Mouse (Mus musculus) myocyte (in vitro differentiated cells): Measurements from ENCODE around the gene Myh15. TPM values are rescaled to one million over a fixed set of nuclear protein-coding genes. Genes with fewer than 3 reads are reported as not detected.

Source experiments
- H3K27me3 ChIP-seq: one replicate; pipeline ENCODE4 v1.6.1; 2011; ENCODE audit not compliant: control insufficient read depth, insufficient read depth, insufficient read length
- H3K36me3 ChIP-seq: one replicate; pipeline ENCODE4 v1.6.1; 2011; ENCODE audit not compliant: control insufficient read depth, insufficient read depth
- H3K4me2 ChIP-seq: one replicate; pipeline ENCODE4 v1.6.1; 2011; ENCODE audit warnings: low read depth, control low read depth
- H3K4me3 ChIP-seq: one replicate; pipeline ENCODE4 v1.5.1; 2011; ENCODE audit warnings: mild to moderate bottlenecking, control low read depth, moderate library complexity
- H3K79me2 ChIP-seq: one replicate; pipeline ENCODE4 v1.6.1; 2011; ENCODE audit not compliant: control insufficient read depth, insufficient read depth
- H3ac ChIP-seq: one replicate; pipeline ENCODE4 v1.6.1; 2011; ENCODE audit not compliant: control insufficient read depth, insufficient read length
- CEBPB ChIP-seq: IDR thresholded peaks from 2 replicates; pipeline ENCODE4 v1.6.1; 2011; ENCODE audit warnings: mild to moderate bottlenecking, moderate library complexity; ENCODE audit not compliant: poor library complexity, insufficient read depth, severe bottlenecking
- E2F4 ChIP-seq: IDR thresholded peaks from one replicate; pipeline ENCODE4 v1.6.1; 2011; ENCODE audit warnings: mild to moderate bottlenecking, control low read depth, moderate library complexity; ENCODE audit not compliant: insufficient read depth
- MAX ChIP-seq: IDR thresholded peaks from one replicate; pipeline ENCODE4 v1.6.1; 2011; ENCODE audit warnings: low read depth, mild to moderate bottlenecking, control low read depth
- MYOD1 ChIP-seq, 3 experiments: IDR thresholded peaks; one replicate each; pipeline ENCODE4 v1.6.1; 2011; ENCODE audit warnings: control low read depth in 2 of 3, low read depth in 2 of 3, mild to moderate bottlenecking in 2 of 3, moderate library complexity in 1 of 3; ENCODE audit not compliant: insufficient read length in 2 of 3, control insufficient read depth in 1 of 3
- MYOG ChIP-seq, 3 experiments: IDR thresholded peaks; one replicate each; pipeline ENCODE4 v1.6.1; 2011; ENCODE audit warnings: control low read depth in 2 of 3, low read depth in 2 of 3, mild to moderate bottlenecking in 2 of 3; ENCODE audit not compliant: insufficient read length in 2 of 3, control insufficient read depth in 1 of 3, insufficient read depth in 1 of 3
- POLR2A ChIP-seq: IDR thresholded peaks from one replicate; pipeline ENCODE4 v1.6.1; 2011; ENCODE audit warnings: low read depth, mild to moderate bottlenecking, control low read depth, moderate library complexity; ENCODE audit not compliant: insufficient read length
- POLR2AphosphoS2 ChIP-seq: IDR thresholded peaks from one replicate; pipeline ENCODE4 v1.6.1; 2011; ENCODE audit warnings: low read depth, control low read depth; ENCODE audit not compliant: insufficient read length
- REST ChIP-seq: IDR thresholded peaks from one replicate; pipeline ENCODE4 v1.6.1; 2011; ENCODE audit warnings: mild to moderate bottlenecking, control low read depth, moderate library complexity; ENCODE audit not compliant: insufficient read depth, insufficient read length
- SRF ChIP-seq: IDR thresholded peaks from one replicate; pipeline ENCODE4 v1.6.1; 2011; ENCODE audit warnings: low read depth; ENCODE audit not compliant: control insufficient read depth, insufficient read length
- TCF12 ChIP-seq: IDR thresholded peaks from one replicate; pipeline ENCODE4 v1.6.1; 2011; ENCODE audit warnings: mild to moderate bottlenecking, control low read depth; ENCODE audit not compliant: poor library complexity, insufficient read depth, severe bottlenecking
- TCF3 ChIP-seq: IDR thresholded peaks from one replicate; pipeline ENCODE4 v1.6.1; 2011; ENCODE audit warnings: low read depth, control low read depth; ENCODE audit not compliant: insufficient read length
- USF1 ChIP-seq: IDR thresholded peaks from one replicate; pipeline ENCODE4 v1.6.1; 2011; ENCODE audit warnings: low read depth, mild to moderate bottlenecking, control low read depth, moderate library complexity
- polyA plus RNA-seq: library from polyadenylated mRNA; unstranded; fragments of >200 nt; fragmentation: generic; extraction: Trizol; gene quantifications from one replicate; pipeline ENCODE4 v1.2.1, GENCODE M21; 2012; ENCODE audit warnings: missing spikeins

Myh15 gene
- polyA plus RNA-seq, 1 experiment, result not detected

GRCm38 (mm10) chr16:49164349-49165137 lies 107.3 kb downstream of the Myh15 start:
- no peak overlapping the region for H3K4me2 ChIP-seq
- TF ChIP-seq MYOG (IDR thresholded peaks at IDR 0.05; ENCODE audit: control insufficient read depth in 1 of 3, insufficient read depth in 1 of 3, insufficient read length in 2 of 3, low read depth in 2 of 3) (no peak), SRF (no peak), POLR2A (no peak), TCF12 (no peak), E2F4 (no peak), MYOD1 (IDR thresholded peaks at IDR 0.05; ENCODE audit: control insufficient read depth in 1 of 3, insufficient read length in 2 of 3, low read depth in 2 of 3) (no peak), TCF3 (no peak), CEBPB (no peak), MAX (no peak), POLR2AphosphoS2 (no peak), REST (no peak)
- H3K79me2 ChIP-seq, result no peaks in the 10 kb centered on the region
- H3K36me3 ChIP-seq, result no peaks in the 10 kb centered on the region
- no peak overlapping the region for H3ac ChIP-seq
- no peaks in the 10 kb centered on the region for H3K27me3 ChIP-seq
- H3K4me3 ChIP-seq, result no peak overlapping the region

- TF ChIP-seq REST, result no peak
- TF ChIP-seq MYOG (IDR thresholded peaks at IDR 0.05; ENCODE audit: control insufficient read depth in 1 of 3, insufficient read depth in 1 of 3, insufficient read length in 2 of 3, low read depth in 2 of 3), result no peak
- Histone ChIP-seq H3ac (no peak overlapping the region), H3K27me3 (no peaks in the 10 kb centered on the region), H3K4me2 (no peak overlapping the region), H3K36me3 (no peaks in the 10 kb centered on the region), H3K79me2 (no peaks in the 10 kb centered on the region), H3K4me3 (no peak overlapping the region)
Observed at GRCm38 (mm10) chr16:49165728-49166127, 108.4 kb downstream of the Myh15 start.

GRCm38 (mm10) chr16:49167325-49167724 lies 110.0 kb downstream of the Myh15 start:
- Histone ChIP-seq H3ac (no peak overlapping the region), H3K27me3 (no peaks in the 10 kb centered on the region), H3K4me3 (no peak overlapping the region), H3K79me2 (no peaks in the 10 kb centered on the region), H3K36me3 (no peaks in the 10 kb centered on the region), H3K4me2 (no peak overlapping the region)
- TF ChIP-seq CEBPB (no peak), MAX (no peak), POLR2AphosphoS2 (no peak), MYOG (IDR thresholded peaks at IDR 0.05; ENCODE audit: control insufficient read depth in 1 of 3, insufficient read depth in 1 of 3, insufficient read length in 2 of 3, low read depth in 2 of 3) (no peak), MYOD1 (IDR thresholded peaks at IDR 0.05; ENCODE audit: control insufficient read depth in 1 of 3, insufficient read length in 2 of 3, low read depth in 2 of 3) (no peak), E2F4 (no peak)

DNA sequence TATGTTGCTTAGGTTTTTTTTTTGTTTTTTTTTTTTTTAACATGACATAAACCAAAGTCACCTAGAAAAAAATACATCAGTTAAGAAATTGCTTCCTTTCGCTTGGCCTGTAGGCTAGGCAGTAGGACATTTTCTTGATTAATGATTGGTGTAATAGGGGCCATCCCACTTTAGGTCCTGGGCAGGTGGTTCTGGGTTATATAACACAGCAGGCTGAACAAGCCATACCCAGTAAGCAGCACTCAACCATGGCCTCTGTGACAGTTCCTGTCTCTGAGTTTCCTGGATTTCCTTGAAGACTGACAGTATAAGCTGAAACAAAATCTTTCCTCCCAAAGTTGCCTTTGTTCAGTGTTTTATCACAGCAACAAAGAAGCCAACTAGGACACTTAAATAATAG lies 117.8 kb downstream of the Myh15 start:
- Histone ChIP-seq H3K4me3 (no peak overlapping the region), H3K79me2 (no peaks in the 10 kb centered on the region), H3ac (no peak overlapping the region), H3K36me3 (no peaks in the 10 kb centered on the region), H3K4me2 (no peak overlapping the region), H3K27me3 (no peaks in the 10 kb centered on the region)
- TF ChIP-seq USF1, result no peak
- no peak for TF ChIP-seq MYOG (IDR thresholded peaks at IDR 0.05; ENCODE audit: control insufficient read depth in 1 of 3, insufficient read depth in 1 of 3, insufficient read length in 2 of 3, low read depth in 2 of 3)
- TF ChIP-seq MAX, result no peak
- TF ChIP-seq POLR2A, result no peak
- no peak for TF ChIP-seq E2F4
- TF ChIP-seq REST, result no peak
- TF ChIP-seq TCF3, result no peak
- TF ChIP-seq MYOD1 (IDR thresholded peaks at IDR 0.05; ENCODE audit: control insufficient read depth in 1 of 3, insufficient read length in 2 of 3, low read depth in 2 of 3), result no peak
- TF ChIP-seq SRF, result no peak

GRCm38 (mm10) chr16:49175729-49176395 lies 118.6 kb downstream of the Myh15 start:
- H3K4me2 ChIP-seq, result no peak overlapping the region
- H3K27me3 ChIP-seq, result no peaks in the 10 kb centered on the region
- H3ac ChIP-seq, result no peak overlapping the region
- H3K36me3 ChIP-seq, result no peaks in the 10 kb centered on the region
- TF ChIP-seq MYOD1 (IDR thresholded peaks at IDR 0.05; ENCODE audit: control insufficient read depth in 1 of 3, insufficient read length in 2 of 3, low read depth in 2 of 3) (no peak), USF1 (no peak), MYOG (IDR thresholded peaks at IDR 0.05; ENCODE audit: control insufficient read depth in 1 of 3, insufficient read depth in 1 of 3, insufficient read length in 2 of 3, low read depth in 2 of 3) (no peak), REST (no peak), MAX (no peak), SRF (no peak), POLR2AphosphoS2 (no peak), CEBPB (no peak)
- no peak overlapping the region for H3K4me3 ChIP-seq
- H3K79me2 ChIP-seq, result no peaks in the 10 kb centered on the region
